Mouse (Mus musculus): ENCODE data around the gene Zfp526. TPM values are rescaled to one million over a fixed set of nuclear protein-coding genes. Genes with fewer than 3 reads are reported as not detected.

Zfp526 gene
- total and polyA plus RNA-seq, 3 experiments, result 2.2 to 7.0 (median 6.5) TPM

DNA sequence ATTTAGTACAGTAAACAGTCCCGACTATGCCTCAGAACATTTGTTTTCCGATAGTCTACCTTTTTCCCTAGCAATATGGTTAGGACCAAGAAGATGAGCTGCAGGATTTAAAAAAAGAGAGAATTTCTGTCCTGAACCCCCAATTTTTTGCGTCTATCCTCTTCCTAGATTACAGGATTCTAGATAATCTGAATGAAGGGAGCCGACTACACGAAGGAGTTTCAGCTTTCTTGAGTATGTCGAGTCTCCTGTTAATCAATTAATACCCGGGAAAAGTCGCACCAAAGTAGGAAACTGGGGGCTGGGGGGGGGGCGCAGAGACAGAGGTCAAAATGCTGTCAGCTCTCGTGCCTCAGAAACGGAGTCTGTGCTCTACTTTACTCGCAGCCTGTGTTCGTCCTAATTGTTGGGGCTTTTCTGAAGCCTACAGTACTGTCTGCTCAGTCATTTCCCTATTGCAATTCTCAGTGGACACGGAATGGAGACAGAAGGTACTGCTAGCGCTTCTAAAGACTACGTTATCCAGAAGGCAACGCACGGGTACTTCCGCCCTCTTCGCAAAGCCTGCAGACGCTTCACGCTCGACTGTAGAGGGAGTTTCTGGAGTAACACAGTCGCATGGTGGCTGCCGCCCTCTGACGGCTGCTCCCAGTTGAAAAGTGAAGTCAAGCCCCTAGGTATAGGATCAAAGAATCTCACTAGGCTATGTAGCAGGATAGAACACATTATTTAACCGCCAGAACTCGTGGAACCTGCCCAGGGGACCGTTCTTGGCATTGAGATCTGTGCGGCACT, 17.8 kb downstream of the Zfp526 start:
- H3K27me3 ChIP-seq (replicated peaks), result no peaks in the 10 kb centered on the region
- TF ChIP-seq CHD1 (IDR thresholded peaks at IDR 0.05; ENCODE audit: low read depth, low read length) (no peak), ELF1 (IDR thresholded peaks at IDR 0.05; ENCODE audit: low read depth, low read length) (peak; percentile 96), HCFC1 (IDR thresholded peaks at IDR 0.05; ENCODE audit: low read depth, low read length) (peak; percentile 96), ETS1 (conservative IDR thresholded peaks at IDR 0.05; ENCODE audit: low read depth, low read length) (no peak), CHD2 (IDR thresholded peaks at IDR 0.05; ENCODE audit: low read length) (peak; percentile 29; the same call in 1 of the 2 replicates), IRF4 (IDR thresholded peaks at IDR 0.05; ENCODE audit: low read depth, low read length) (peak; percentile 63), TBP (conservative IDR thresholded peaks at IDR 0.05; ENCODE audit: low read depth, low read length) (0 out of 2 replicates have a peak, but pooled peaks have one; percentile 53), GABPA (IDR thresholded peaks at IDR 0.05; ENCODE audit: insufficient replicate concordance, low read depth, low read length) (peak; percentile 20; the same call in 1 of the 2 replicates), UBTF (IDR thresholded peaks at IDR 0.05; ENCODE audit: low read depth, low read length) (no peak), SMC3 (IDR thresholded peaks at IDR 0.05; ENCODE audit: low read depth, low read length) (peak; percentile 82), E2F4 (IDR thresholded peaks at IDR 0.05; ENCODE audit: insufficient replicate concordance, low read depth, low read length) (no peak), TCF12 (IDR thresholded peaks at IDR 0.05; ENCODE audit: low read depth, low read length) (peak; percentile 71; the same call in 1 of the 2 replicates), USF2 (conservative IDR thresholded peaks at IDR 0.05; ENCODE audit: low read depth, low read length) (no peak), JUN (IDR thresholded peaks at IDR 0.05; ENCODE audit: insufficient read depth, low read depth, low read length) (no peak), PAX5 (IDR thresholded peaks at IDR 0.05; ENCODE audit: low read length) (no peak), SIN3A (IDR thresholded peaks at IDR 0.05; ENCODE audit: low read length) (peak; percentile 90), ZMIZ1 (IDR thresholded peaks at IDR 0.05; ENCODE audit: low read depth, low read length) (no peak), NELFE (IDR thresholded peaks at IDR 0.05; ENCODE audit: low read depth, low read length) (0 out of 2 replicates have a peak, but pooled peaks have one; percentile 28), ZNF384 (IDR thresholded peaks at IDR 0.05; ENCODE audit: low read depth, low read length) (no peak), POLR2AphosphoS2 (IDR thresholded peaks at IDR 0.05; ENCODE audit: low read depth, low read length) (no peak), USF1 (IDR thresholded peaks at IDR 0.05; ENCODE audit: low read depth, low read length) (no peak), ZC3H11A (IDR thresholded peaks at IDR 0.05; ENCODE audit: low read depth, low read length) (peak; percentile 26; the same call in 1 of the 2 replicates), RAD21 (IDR thresholded peaks at IDR 0.05; ENCODE audit: low read depth, low read length) (peak; percentile 69), MYC (IDR thresholded peaks at IDR 0.05; ENCODE audit: low read depth, low read length) (peak; percentile 86), MXI1 (IDR thresholded peaks at IDR 0.05; ENCODE audit: low read depth, low read length) (peak; percentile 80), MAFK (IDR thresholded peaks at IDR 0.05; ENCODE audit: insufficient replicate concordance, low read length) (no peak), CTCF (conservative IDR thresholded peaks at IDR 0.05 in 1 of 2, IDR thresholded peaks at IDR 0.05 in 1 of 2; ENCODE audit: low read depth in 2 of 2, low read length in 2 of 2) (peak in 1 of 2 experiments; percentile 91; a peak in 2 of 4 replicates), MEF2A (IDR thresholded peaks at IDR 0.05; ENCODE audit: borderline replicate concordance, low read depth, low read length) (peak; percentile 58; the same call in 1 of the 2 replicates), RCOR1 (conservative IDR thresholded peaks at IDR 0.05; ENCODE audit: low read depth, low read length) (no peak), MAZ (IDR thresholded peaks at IDR 0.05; ENCODE audit: low read depth, low read length) (no peak), NRF1 (IDR thresholded peaks at IDR 0.05; ENCODE audit: low read depth, low read length) (peak; percentile 43; the same call in 1 of the 2 replicates), JUND (conservative IDR thresholded peaks at IDR 0.05; ENCODE audit: low read depth, low read length) (no peak), ZKSCAN1 (IDR thresholded peaks at IDR 0.05; ENCODE audit: borderline replicate concordance, low read depth, low read length) (no peak), MAX (IDR thresholded peaks at IDR 0.05; ENCODE audit: low read length) (peak; percentile 85; the same call in 1 of the 2 replicates), KAT2A (IDR thresholded peaks at IDR 0.05; ENCODE audit: insufficient replicate concordance, low read length) (peak; percentile 92; the same call in 1 of the 2 replicates), BHLHE40 (IDR thresholded peaks at IDR 0.05; ENCODE audit: low read depth, low read length) (peak; percentile 58), POLR2A (IDR thresholded peaks at IDR 0.05; ENCODE audit: low read depth, low read length) (peak; percentile 69), EP300 (IDR thresholded peaks at IDR 0.05; ENCODE audit: low read length) (no peak)
- DNase-seq (ENCODE audit: extremely low read depth), result peak; percentile 96
- H3K9ac ChIP-seq (ENCODE audit: insufficient read depth, low read depth), result peak overlapping the region; percentile 96
- H3K27ac ChIP-seq (ENCODE audit: insufficient read depth, low read depth), result peak overlapping the region; percentile 78
- peak overlapping the region; percentile 41 to 88 (median 79) for H3K4me3 ChIP-seq (replicated peaks in 1 of 3; ENCODE audit: low read depth in 2 of 3, low read length in 2 of 3, poor library complexity in 1 of 3)
- dilution Hi-C loops (cut with MboI; ENCODE audit: extremely low pct_ligation_motif_present, extremely low pct_unique_long_range_greater_than_20kb, low sequenced_read_pairs), result no loop called here
- peaks cover 13 to 38% of the 10 kb centered on the region in 2 experiments for H3K36me3 ChIP-seq (replicated peaks in 1 of 2; ENCODE audit: control insufficient read depth in 1 of 2, insufficient read depth in 1 of 2, low read length in 1 of 2)
- in situ Hi-C loops (cut with MboI; ENCODE audit: low pct_ligation_motif_present, low pct_unique_long_range_greater_than_20kb, low sequenced_read_pairs), result no loop called here
- H3K4me1 ChIP-seq (ENCODE audit: control insufficient read depth in 1 of 2, insufficient read depth in 2 of 2), result peaks cover 6 to 33% of the 10 kb centered on the region in 2 experiments
- no peaks in the 10 kb centered on the region for H3K9me3 ChIP-seq (replicated peaks; ENCODE audit: low read length)
- H3K79me2 ChIP-seq (replicated peaks; ENCODE audit: control insufficient read depth, extremely low read depth, insufficient read depth, poor library complexity, severe bottlenecking), result peaks cover 33% of the 10 kb centered on the region
- H3K4me2 ChIP-seq (ENCODE audit: insufficient read depth, low read depth, poor library complexity, severe bottlenecking), result peak overlapping the region; percentile 94
